Mouse (Mus musculus) liver, postnatal 0 days (tissue): ENCODE data around the gene Unc13c.

Source experiments
- CTCF ChIP-seq: sonication (generic); IDR thresholded peaks from 2 replicates; pipeline ENCODE4 v1.5.1; 2016; ENCODE audit warnings: antibody characterized with exemption, low read depth
- EP300 ChIP-seq: IDR thresholded peaks from 2 replicates; pipeline ENCODE4 v1.6.1; 2016; ENCODE audit warnings: antibody characterized with exemption, low read depth, mild to moderate bottlenecking

GRCm38 (mm10) chr9:73968641-73969121 lies at the start of gene Unc13c:
- no peak for TF ChIP-seq CTCF
- no peak for TF ChIP-seq EP300
